Mouse (Mus musculus) brain, embryonic 14.5 days (tissue): ENCODE measurements around the gene Dst.

Experiments
- CTCF ChIP-seq: fragments of 200-500 bp; IDR thresholded peaks from 2 replicates; pipeline ENCODE4 v1.5.1; 2012; ENCODE audit warnings: inconsistent platforms, mild to moderate bottlenecking, moderate library complexity, borderline replicate concordance; ENCODE audit not compliant: insufficient read depth, insufficient read length; ENCODE audit errors: extremely low read depth
- POLR2A ChIP-seq: fragments of 200-500 bp; IDR thresholded peaks from 2 replicates; pipeline ENCODE4 v1.6.1; 2012; ENCODE audit warnings: mild to moderate bottlenecking, inconsistent platforms, borderline replicate concordance; ENCODE audit not compliant: poor library complexity, insufficient read depth, insufficient read length, severe bottlenecking; ENCODE audit errors: extremely low read depth

DNA sequence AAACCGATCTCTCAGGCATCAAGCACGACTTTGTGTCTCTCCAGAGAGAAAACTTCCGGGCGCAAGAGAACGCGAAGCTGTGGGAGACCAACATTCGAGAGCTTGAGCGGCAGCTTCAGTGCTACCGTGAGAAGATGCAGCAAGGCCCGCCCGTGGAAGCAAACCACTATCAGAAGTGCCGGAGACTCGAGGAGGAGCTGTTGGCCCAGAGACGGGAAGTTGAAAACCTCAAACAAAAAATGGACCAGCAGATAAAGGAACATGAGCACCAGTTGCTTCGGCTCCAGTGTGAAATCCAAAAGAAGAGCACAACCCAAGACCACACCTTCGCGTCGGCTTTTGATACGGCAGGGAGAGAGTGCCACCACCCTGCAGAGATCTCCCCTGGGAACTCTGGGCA is 271.7 kb downstream of the Dst start:
- TF ChIP-seq CTCF = no peak
- no peak for TF ChIP-seq POLR2A
